Mouse (Mus musculus) erythroblast, embryonic 14.5 days (primary cell): Measurements from ENCODE around the gene Mymk.

Source experiments
- GATA1 ChIP-seq: IDR thresholded peaks from 2 replicates; pipeline ENCODE4 v1.6.1; 2012; ENCODE audit warnings: low read length, inconsistent platforms, mixed read lengths
- TAL1 ChIP-seq: IDR thresholded peaks from 3 replicates; pipeline ENCODE4 v1.6.1; 2012; ENCODE audit warnings: low read length, inconsistent platforms, mixed read lengths

DNA sequence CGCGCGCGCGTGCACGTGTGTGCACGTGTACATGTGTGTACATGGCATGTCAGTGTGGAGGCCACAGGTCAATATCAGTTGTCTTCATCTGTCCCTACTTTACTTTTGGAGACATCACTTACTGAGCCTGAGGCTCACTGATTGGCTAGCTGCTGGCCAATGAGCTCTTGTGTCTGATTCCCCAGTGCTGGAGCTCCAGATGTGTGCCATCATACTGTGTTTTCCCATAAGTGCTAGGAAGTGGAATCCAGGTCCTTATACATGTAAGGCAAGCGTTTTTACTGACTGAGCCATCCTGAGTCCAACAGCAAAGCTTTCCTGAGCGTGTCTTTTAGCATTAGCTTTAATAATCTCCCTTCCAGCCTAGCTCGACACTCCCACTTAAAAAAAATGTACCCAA lies 42.2 kb upstream of the Mymk start:
- no peak for TF ChIP-seq TAL1
- no peak for TF ChIP-seq GATA1
